Mouse (Mus musculus) c-Kit-positive CD71-negative TER-119-negative erythroid progenitor cells, embryonic 14.5 days (primary cell): ENCODE results near the gene Dqx1.

ENCODE experiments used
- DNase-seq: peaks from one replicate; pipeline ENCODE4 v3.0.0-alpha.2; 2013; ENCODE audit warnings: low read depth

The Dqx1 gene

GRCm38 (mm10) chr6:83070311-83071219, 12.9 kb downstream of the Dqx1 start:
- no peak for DNase-seq

- DNase-seq, result no peak
Observed at GRCm38 (mm10) chr6:83071220-83071619, 13.6 kb downstream of the Dqx1 start.

GRCm38 (mm10) chr6:83074979-83075378, 17.3 kb downstream of the Dqx1 start:
- DNase-seq, result no peak

GRCm38 (mm10) chr6:83077630-83078323, 20.1 kb downstream of the Dqx1 start, which contains the start of gene Pcgf1:
Pcgf1 (plus strand) TSS chr6:83077869.
- peak; percentile 98 for DNase-seq

- peak; percentile 83 for DNase-seq
Observed at GRCm38 (mm10) chr6:83078324-83078858, 20.7 kb downstream of the Dqx1 start.

- DNase-seq, result no peak
Observed at GRCm38 (mm10) chr6:83080210-83080609, 22.6 kb downstream of the Dqx1 start.

- DNase-seq, result no peak
Observed at GRCm38 (mm10) chr6:83083497-83083896, 25.9 kb downstream of the Dqx1 start.

GRCm38 (mm10) chr6:83084477-83084876, 26.8 kb downstream of the Dqx1 start:
- DNase-seq, result no peak

GRCm38 (mm10) chr6:83086121-83087035, 28.7 kb downstream of the Dqx1 start, which contains the start of gene Lbx2:
Lbx2 (plus strand) TSS chr6:83086367.
- DNase-seq, result no peak

GRCm38 (mm10) chr6:83087205-83087925, 29.7 kb downstream of the Dqx1 start:
- no peak for DNase-seq

GRCm38 (mm10) chr6:83087926-83088260, 30.2 kb downstream of the Dqx1 start:
- no peak for DNase-seq

- DNase-seq, result no peak
Observed at GRCm38 (mm10) chr6:83092416-83093127, 34.9 kb downstream of the Dqx1 start.

GRCm38 (mm10) chr6:83095968-83096367, 38.3 kb downstream of the Dqx1 start:
- no peak for DNase-seq

- no peak for DNase-seq
Observed at GRCm38 (mm10) chr6:83098411-83098810, 40.8 kb downstream of the Dqx1 start.

- DNase-seq, result peak; percentile 75
Observed at GRCm38 (mm10) chr6:83101316-83101687, 43.7 kb downstream of the Dqx1 start, which contains the start of the genes Ccdc142 and Gm42688. Ccdc142 (plus strand) TSS chr6:83101601. Gm42688 (plus strand) TSS chr6:83101617.

GRCm38 (mm10) chr6:83101688-83102556, 44.3 kb downstream of the Dqx1 start:
- DNase-seq, result no peak

GRCm38 (mm10) chr6:83103130-83103650, 45.5 kb downstream of the Dqx1 start:
- no peak for DNase-seq

GRCm38 (mm10) chr6:83104158-83104557, 46.5 kb downstream of the Dqx1 start:
- DNase-seq, result no peak
